Mouse (Mus musculus): ENCODE data around the gene Mtmr2. TPM values are rescaled to one million over a fixed set of nuclear protein-coding genes. Genes with fewer than 3 reads are reported as not detected.
A peak's percentile ranks its signal among the peaks of the same experiment; 100 is the strongest.
"Not testable (repeated sequence)": the region's sequence is repeated elsewhere in the genome, so short reads cannot be mapped to it uniquely, and the experiment has no call there.

Mtmr2 gene
- polyA plus RNA-seq, 1 experiment: 38.9 TPM

DNA sequence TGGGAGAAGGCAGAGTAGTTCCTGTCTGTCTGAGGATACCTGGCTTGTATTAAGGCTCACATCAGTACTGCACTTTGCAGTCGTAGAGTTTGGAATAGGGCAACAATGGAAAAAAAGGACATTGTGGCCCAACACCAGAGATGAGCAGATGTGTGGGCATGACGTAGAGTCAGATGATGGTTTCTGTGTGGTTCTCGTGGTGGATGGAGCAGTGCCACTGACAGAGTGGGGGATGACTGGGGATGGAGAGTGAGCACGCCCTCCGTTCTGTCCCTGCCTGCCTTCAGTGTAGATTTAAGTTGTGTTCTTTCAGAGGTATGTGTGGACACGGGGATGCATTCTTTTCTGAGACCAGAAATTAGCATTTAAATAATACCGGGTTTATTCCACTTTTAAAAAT, 18.4 kb downstream of the Mtmr2 start:
- H3K4me1 ChIP-seq (ENCODE audit: control insufficient read depth, insufficient read depth, insufficient read length, low read length): peaks cover 4% of the 10 kb centered on the region; the same call in 1 of the 2 replicates
- H3K27ac ChIP-seq (replicated peaks; ENCODE audit: low read depth, low read length): no peak overlapping the region
- H3K4me3 ChIP-seq (ENCODE audit: insufficient read depth, low read depth, low read length): no peak overlapping the region

DNA sequence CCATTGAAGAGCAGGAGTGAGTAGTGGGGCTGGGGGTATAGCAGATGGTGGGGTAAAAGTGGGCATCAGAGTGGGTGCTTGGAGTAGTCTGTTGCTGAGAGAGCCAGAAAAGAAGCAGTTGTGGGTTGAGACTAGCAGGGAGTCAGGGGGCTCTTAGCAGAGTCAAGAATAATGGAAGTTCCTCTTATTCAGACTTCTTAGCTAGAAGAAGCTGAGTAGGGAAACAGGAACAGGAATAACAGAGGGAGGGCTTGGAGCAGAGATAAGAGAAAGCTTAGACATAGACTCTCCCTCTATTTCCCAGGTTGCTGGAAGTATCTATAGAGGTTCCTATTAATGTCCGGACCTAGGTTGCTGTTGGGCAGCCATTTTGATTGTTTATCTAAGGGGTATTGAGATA, 26.5 kb downstream of the Mtmr2 start:
- Histone ChIP-seq H3K27ac (replicated peaks; ENCODE audit: low read depth, low read length) (no peak overlapping the region), H3K4me3 (ENCODE audit: insufficient read depth, low read depth, low read length) (no peak overlapping the region), H3K4me1 (ENCODE audit: control insufficient read depth, insufficient read depth, insufficient read length, low read length) (0 out of 2 replicates have a peak, but pooled peaks cover 2% of the 10 kb centered on the region)

- H3K4me3 ChIP-seq (ENCODE audit: insufficient read depth, low read depth, low read length): no peak overlapping the region
- H3K4me1 ChIP-seq (ENCODE audit: control insufficient read depth, insufficient read depth, insufficient read length, low read length): no peaks in the 10 kb centered on the region
- H3K27ac ChIP-seq (replicated peaks; ENCODE audit: low read depth, low read length): no peak overlapping the region
These were observed 33.8 kb downstream of the Mtmr2 start for GRCm38 (mm10) chr9:13781985-13782384.

GRCm38 (mm10) chr9:13790864-13791263, 42.7 kb downstream of the Mtmr2 start:
- not testable (repeated sequence) for H3K27ac ChIP-seq (replicated peaks; ENCODE audit: low read depth, low read length); H3K4me1 ChIP-seq (ENCODE audit: control insufficient read depth, insufficient read depth, insufficient read length, low read length); H3K4me3 ChIP-seq (ENCODE audit: insufficient read depth, low read depth, low read length)

GRCm38 (mm10) chr9:13794302-13794701, 46.1 kb downstream of the Mtmr2 start:
- Histone ChIP-seq H3K4me1 (ENCODE audit: control insufficient read depth, insufficient read depth, insufficient read length, low read length) (no peaks in the 10 kb centered on the region), H3K27ac (replicated peaks; ENCODE audit: low read depth, low read length) (no peak overlapping the region), H3K4me3 (ENCODE audit: insufficient read depth, low read depth, low read length) (no peak overlapping the region)

DNA sequence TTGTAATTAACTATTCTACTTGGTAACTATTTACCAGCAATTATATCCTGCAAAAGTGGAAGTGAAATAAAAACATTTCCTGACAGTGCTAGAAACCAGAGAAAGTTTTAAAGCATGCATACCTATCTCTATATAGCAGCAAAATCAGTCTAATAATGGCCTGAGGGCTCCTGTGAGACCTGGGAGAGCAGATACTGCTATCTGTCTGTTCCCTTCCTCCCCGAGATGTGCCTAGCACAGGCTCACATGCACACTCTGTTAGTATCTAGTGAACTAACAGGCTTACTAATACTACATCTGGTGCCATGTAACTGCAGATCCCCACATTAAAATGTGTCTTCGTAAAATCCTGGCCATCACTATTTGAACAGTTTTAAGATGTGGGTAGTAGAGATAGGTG, 46.5 kb downstream of the Mtmr2 start:
- Histone ChIP-seq H3K4me3 (ENCODE audit: insufficient read depth, low read depth, low read length) (no peak overlapping the region), H3K4me1 (ENCODE audit: control insufficient read depth, insufficient read depth, insufficient read length, low read length) (no peaks in the 10 kb centered on the region), H3K27ac (replicated peaks; ENCODE audit: low read depth, low read length) (no peak overlapping the region)

DNA sequence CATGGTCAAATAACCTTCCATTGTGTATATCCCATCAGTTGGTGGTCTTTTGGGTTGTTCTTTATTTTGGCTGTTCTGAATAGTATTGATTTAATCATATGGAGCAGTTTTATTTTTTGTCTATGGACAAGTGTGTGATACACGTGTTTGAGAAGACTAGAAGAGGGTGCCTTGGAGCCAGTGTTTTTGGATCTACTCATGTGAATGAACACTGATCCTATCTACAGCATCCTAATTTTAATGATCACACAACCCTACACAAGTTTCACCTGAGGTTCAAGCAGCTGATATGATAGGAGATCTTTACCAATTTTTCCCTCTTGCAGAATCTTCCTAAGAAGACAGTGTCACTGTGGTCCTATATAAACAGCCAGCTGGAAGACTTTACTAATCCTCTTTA, 56.3 kb downstream of the Mtmr2 start:
- no peak overlapping the region for H3K27ac ChIP-seq (replicated peaks; ENCODE audit: low read depth, low read length)
- H3K4me3 ChIP-seq (ENCODE audit: insufficient read depth, low read depth, low read length): no peak overlapping the region
- H3K4me1 ChIP-seq (ENCODE audit: control insufficient read depth, insufficient read depth, insufficient read length, low read length): no peaks in the 10 kb centered on the region

- no peaks in the 10 kb centered on the region for H3K4me1 ChIP-seq (ENCODE audit: control insufficient read depth, insufficient read depth, insufficient read length, low read length)
- H3K4me3 ChIP-seq (ENCODE audit: insufficient read depth, low read depth, low read length): no peak overlapping the region
- H3K27ac ChIP-seq (replicated peaks; ENCODE audit: low read depth, low read length): no peak overlapping the region
These were observed 58.6 kb downstream of the Mtmr2 start for GRCm38 (mm10) chr9:13806854-13807253.

GRCm38 (mm10) chr9:13807657-13808056, 59.4 kb downstream of the Mtmr2 start:
- Histone ChIP-seq H3K27ac (replicated peaks; ENCODE audit: low read depth, low read length) (no peak overlapping the region), H3K4me1 (ENCODE audit: control insufficient read depth, insufficient read depth, insufficient read length, low read length) (no peaks in the 10 kb centered on the region), H3K4me3 (ENCODE audit: insufficient read depth, low read depth, low read length) (no peak overlapping the region)

DNA sequence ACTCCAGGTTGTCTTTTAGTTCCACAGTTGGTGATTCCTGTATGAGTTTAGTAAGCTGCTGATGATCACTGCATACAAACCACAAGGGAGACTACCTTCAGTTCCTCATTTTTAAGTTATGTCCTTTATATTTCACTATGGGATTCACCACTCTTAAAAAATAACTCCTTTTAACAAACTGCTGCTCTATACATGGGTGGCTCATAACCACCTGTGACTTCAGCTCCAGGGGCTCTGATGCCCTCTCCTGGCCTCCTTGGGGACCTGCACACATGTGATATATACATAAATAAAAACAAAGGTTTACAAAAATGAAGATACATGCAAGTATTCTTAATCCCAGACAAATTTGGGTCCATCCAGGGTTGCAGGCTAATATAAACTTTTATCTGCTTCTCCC, 61.7 kb downstream of the Mtmr2 start:
- Histone ChIP-seq H3K27ac (replicated peaks; ENCODE audit: low read depth, low read length) (no peak overlapping the region), H3K4me1 (ENCODE audit: control insufficient read depth, insufficient read depth, insufficient read length, low read length) (no peaks in the 10 kb centered on the region), H3K4me3 (ENCODE audit: insufficient read depth, low read depth, low read length) (no peak overlapping the region)

GRCm38 (mm10) chr9:13818369-13818768, 70.2 kb downstream of the Mtmr2 start:
- no peak overlapping the region for H3K4me3 ChIP-seq (ENCODE audit: insufficient read depth, low read depth, low read length)
- H3K27ac ChIP-seq (replicated peaks; ENCODE audit: low read depth, low read length): no peak overlapping the region
- no peaks in the 10 kb centered on the region for H3K4me1 ChIP-seq (ENCODE audit: control insufficient read depth, insufficient read depth, insufficient read length, low read length)

- Histone ChIP-seq H3K4me3 (ENCODE audit: insufficient read depth, low read depth, low read length) (no peak overlapping the region), H3K4me1 (ENCODE audit: control insufficient read depth, insufficient read depth, insufficient read length, low read length) (no peaks in the 10 kb centered on the region), H3K27ac (replicated peaks; ENCODE audit: low read depth, low read length) (no peak overlapping the region)
These were observed 72.6 kb downstream of the Mtmr2 start for GRCm38 (mm10) chr9:13820774-13821173.

DNA sequence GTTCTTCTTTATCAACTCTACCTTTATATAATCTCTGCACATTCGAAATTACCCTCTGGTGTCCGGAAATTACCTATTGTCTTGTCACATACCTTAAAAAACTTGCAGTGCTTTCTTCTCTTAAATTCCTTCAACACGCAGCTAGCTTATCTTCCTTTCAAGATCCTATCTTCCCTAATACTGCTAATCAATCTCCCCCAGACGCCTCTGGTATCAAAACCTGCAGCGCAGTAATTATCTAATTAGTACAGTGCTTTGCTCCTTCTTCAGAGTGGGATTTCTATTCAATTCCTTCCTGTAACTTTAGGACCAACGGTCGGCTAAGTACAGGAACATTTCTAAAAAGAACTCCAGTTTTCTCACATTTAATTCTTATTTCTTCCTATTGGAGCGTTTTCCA, 77.7 kb downstream of the Mtmr2 start:
- Histone ChIP-seq H3K4me3 (ENCODE audit: insufficient read depth, low read depth, low read length) (peak overlapping the region; percentile 71), H3K27ac (replicated peaks; ENCODE audit: low read depth, low read length) (no peak overlapping the region)

DNA sequence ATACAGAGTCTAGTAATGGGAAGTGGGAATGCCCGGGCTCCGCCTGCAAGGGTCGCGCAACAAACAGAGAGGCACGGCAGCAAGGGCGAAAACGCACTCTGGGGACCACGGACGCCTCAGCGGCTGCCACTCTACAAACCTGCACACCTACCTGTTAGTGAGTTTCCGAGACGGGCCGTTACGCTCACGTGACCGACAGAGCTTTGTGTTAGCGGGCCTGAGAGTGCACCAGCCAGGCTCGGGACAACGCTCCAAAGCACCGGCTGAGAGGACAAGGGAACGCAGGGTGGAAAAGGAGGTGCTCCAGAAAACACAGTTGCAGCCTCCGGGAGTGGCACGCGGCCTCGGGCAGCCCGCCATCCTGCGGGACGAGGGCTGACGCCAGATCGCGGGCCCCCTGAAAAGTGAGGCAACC, 78.2 kb downstream of the Mtmr2 start:
- Histone ChIP-seq H3K4me1 (ENCODE audit: control insufficient read depth, insufficient read depth, insufficient read length, low read length) (no peaks in the 10 kb centered on the region), H3K4me3 (ENCODE audit: insufficient read depth, low read depth, low read length) (peak overlapping the region; percentile 71), H3K27ac (replicated peaks; ENCODE audit: low read depth, low read length) (peak overlapping the region; percentile 61)

More for the DNA sequence above, 77.7 kb downstream of the Mtmr2 start:
- H3K4me1 ChIP-seq (ENCODE audit: control insufficient read depth, insufficient read depth, insufficient read length, low read length): no peaks in the 10 kb centered on the region

- peak within 1 kb of the TSS; percentile 88 for H3K4me3 ChIP-seq (ENCODE audit: insufficient read depth, low read depth, low read length)
- H3K4me1 ChIP-seq (ENCODE audit: control insufficient read depth, insufficient read depth, insufficient read length, low read length): no peaks in the 10 kb centered on the region
- H3K27ac ChIP-seq (replicated peaks; ENCODE audit: low read depth, low read length): peak within 1 kb of the TSS; percentile 66
These were observed 78.7 kb downstream of the Mtmr2 start, which contains the start of gene Cep57 for GRCm38 (mm10) chr9:13826832-13827405. Gene Cep57, minus strand, starts transcription at chr9:13827107.

DNA sequence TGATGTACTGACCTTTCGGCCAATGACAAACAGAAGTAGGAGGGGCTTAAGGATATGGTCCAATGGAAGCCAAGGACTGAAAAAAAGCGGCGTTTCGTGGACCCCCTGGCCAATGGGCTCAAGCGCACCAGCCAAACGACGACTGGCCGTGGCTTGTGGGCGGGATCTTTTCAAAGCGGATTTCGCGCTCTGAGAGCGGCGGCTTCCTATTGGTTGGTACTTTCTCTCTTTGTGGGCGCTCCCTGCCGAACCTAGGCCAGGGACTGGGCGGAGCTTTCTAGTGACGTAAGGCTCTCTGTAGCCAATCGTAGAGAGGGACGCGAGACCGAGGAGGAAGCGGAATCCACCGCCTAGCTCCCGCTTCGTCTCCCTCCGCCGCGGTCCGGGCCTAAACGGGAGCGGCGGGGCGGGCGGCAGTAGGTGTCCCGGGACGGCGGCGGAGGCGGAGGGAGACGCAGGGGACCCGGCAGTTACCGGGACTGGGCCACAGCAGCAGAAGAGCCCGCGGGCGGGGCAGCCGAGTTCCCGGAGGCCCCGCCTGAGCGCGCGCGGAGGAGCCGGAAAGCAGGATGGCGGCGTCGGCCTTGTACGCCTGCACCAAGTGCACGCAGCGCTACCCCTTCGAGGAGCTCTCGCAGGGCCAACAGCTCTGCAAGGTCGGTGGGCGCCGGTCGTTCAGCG, 79.3 kb downstream of the Mtmr2 start, which contains the start of gene Fam76b:
Gene Fam76b, plus strand, starts transcription at position 311 of the 681 bp plus-strand sequence.
- Histone ChIP-seq H3K27ac (replicated peaks; ENCODE audit: low read depth, low read length) (peak within 1 kb of the TSS; percentile 66), H3K4me3 (ENCODE audit: insufficient read depth, low read depth, low read length) (peak within 1 kb of the TSS; percentile 88), H3K4me1 (ENCODE audit: control insufficient read depth, insufficient read depth, insufficient read length, low read length) (no peaks in the 10 kb centered on the region)

Measured in brown adipose tissue, adult 24 weeks (tissue).